Mouse (Mus musculus) midbrain, embryonic 12.5 days (tissue): ENCODE measurements around the gene Agxt2. TPM values are rescaled to one million over a fixed set of nuclear protein-coding genes. Genes with fewer than 3 reads are reported as not detected.
A peak's percentile ranks its signal among the peaks of the same experiment; 100 is the strongest.

Experiments
- ATAC-seq: fragments of 200-750 bp; cut with Nextera tagmentation; 2 replicates; pipeline ENCODE4 v1.8.0; 2017; ENCODE audit warnings: low read depth, moderate TSS enrichment, moderate library complexity; ENCODE audit not compliant: low FRiP score
- H3K27ac ChIP-seq: fragments of 300-500 bp; sonication (generic); replicated peaks from 2 replicates; pipeline ENCODE4 v1.5.1; 2016; ENCODE audit warnings: mild to moderate bottlenecking
- H3K27me3 ChIP-seq: fragments of 300-500 bp; sonication (generic); 2 replicates; pipeline ENCODE4 v1.6.1; 2016; ENCODE audit warnings: mild to moderate bottlenecking
- H3K36me3 ChIP-seq: fragments of 300-500 bp; sonication (generic); 2 replicates; pipeline ENCODE4 v1.6.1; 2016
- H3K4me1 ChIP-seq: fragments of 300-500 bp; sonication (generic); 2 replicates; pipeline ENCODE4 v1.6.1; 2016
- H3K4me2 ChIP-seq: fragments of 300-500 bp; sonication (generic); replicated peaks from 2 replicates; pipeline ENCODE4 v1.6.1; 2016; ENCODE audit warnings: mild to moderate bottlenecking, moderate library complexity
- H3K4me3 ChIP-seq: fragments of 300-500 bp; sonication (generic); 2 replicates; pipeline ENCODE4 v1.5.1; 2016; ENCODE audit warnings: mild to moderate bottlenecking
- H3K9ac ChIP-seq: fragments of 300-500 bp; sonication (generic); replicated peaks from 2 replicates; pipeline ENCODE4 v1.6.1; 2016; ENCODE audit warnings: mild to moderate bottlenecking, moderate library complexity
- H3K9me3 ChIP-seq: fragments of 300-500 bp; sonication (generic); 2 replicates; pipeline ENCODE4 v1.6.1; 2016; ENCODE audit warnings: mild to moderate bottlenecking
- WGBS: fragments of 180-500 bp; shearing (Covaris S2); methylation state at CpG from one replicate; pipeline ENCODE4 v1.1.7; 2016; 5-methylcytosine and 5-hydroxymethylcytosine counted together
- polyA plus RNA-seq: library from polyadenylated mRNA; unstranded; fragments of >200 nt; fragmentation: Nextera tagmentation; extraction: Ambion mirVana; gene quantifications from 2 replicates; pipeline ENCODE4 v1.2.1, GENCODE M21; 2016

Agxt2 gene
- not detected in 2 replicates for polyA plus RNA-seq

- no peak within 1 kb of the TSS for H3K4me2 ChIP-seq
- no peaks in the 10 kb centered on the region for H3K27me3 ChIP-seq
- ATAC-seq = no peak
- H3K9me3 ChIP-seq = no peaks in the 10 kb centered on the region
- no peak within 1 kb of the TSS for H3K4me3 ChIP-seq
- 86% methylated on average over 9 of the region's 9 CpGs for whole genome bisulfite sequencing
- H3K4me1 ChIP-seq = no peaks in the 10 kb centered on the region
- no peak within 1 kb of the TSS for H3K9ac ChIP-seq
- H3K36me3 ChIP-seq = no peaks in the 10 kb centered on the region
- no peak within 1 kb of the TSS for H3K27ac ChIP-seq
Observed at GRCm38 (mm10) chr15:10358039-10358948, at the start of gene Agxt2. Gene Agxt2, plus strand, starts transcription at chr15:10358532.

DNA sequence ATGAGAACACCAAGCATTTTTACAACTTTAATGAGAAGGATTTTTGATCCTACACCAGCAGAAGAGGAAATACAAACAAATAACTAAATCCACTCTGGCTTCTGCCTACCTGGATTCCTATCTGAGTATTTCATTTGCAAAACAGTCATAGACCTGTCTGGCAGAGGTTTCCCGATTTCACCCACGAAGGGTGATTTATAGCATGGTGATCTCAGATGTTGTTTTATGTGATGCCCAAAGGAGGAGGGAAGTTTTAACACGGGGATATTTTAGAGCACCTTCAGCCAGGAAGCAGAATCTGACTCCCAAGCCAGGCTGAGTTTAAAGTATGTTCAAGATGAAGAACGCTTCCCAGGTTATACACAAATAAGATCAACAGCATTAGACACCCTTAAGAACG is 46.5 kb upstream of the Agxt2 start:
- Histone ChIP-seq H3K36me3 (no peaks in the 10 kb centered on the region), H3K4me1 (no peaks in the 10 kb centered on the region), H3K27ac (no peak overlapping the region), H3K4me3 (no peak overlapping the region), H3K4me2 (no peak overlapping the region), H3K27me3 (no peaks in the 10 kb centered on the region), H3K9ac (no peak overlapping the region), H3K9me3 (no peaks in the 10 kb centered on the region)
- no peak for ATAC-seq
- WGBS = 87% methylated on average over 5 of the region's 5 CpGs

- Histone ChIP-seq H3K4me3 (no peak overlapping the region), H3K36me3 (no peaks in the 10 kb centered on the region), H3K4me1 (no peaks in the 10 kb centered on the region), H3K27ac (no peak overlapping the region), H3K4me2 (no peak overlapping the region), H3K9me3 (no peaks in the 10 kb centered on the region), H3K27me3 (no peaks in the 10 kb centered on the region), H3K9ac (no peak overlapping the region)
- ATAC-seq = peak; percentile 60; the same call in 1 of the 2 replicates
- 59% methylated on average over 7 of the region's 7 CpGs for WGBS
Observed at GRCm38 (mm10) chr15:10313522-10314455, 44.5 kb upstream of the Agxt2 start.

- H3K27ac ChIP-seq = no peak within 1 kb of the TSS
- H3K9ac ChIP-seq = no peak within 1 kb of the TSS
- no peak within 1 kb of the TSS for H3K4me3 ChIP-seq
- no peaks in the 10 kb centered on the region for H3K36me3 ChIP-seq
- H3K27me3 ChIP-seq = no peaks in the 10 kb centered on the region
- 83% methylated on average over 2 of the region's 2 CpGs for WGBS
- no peaks in the 10 kb centered on the region for H3K9me3 ChIP-seq
- no peak for ATAC-seq
- H3K4me2 ChIP-seq = no peak within 1 kb of the TSS
- no peaks in the 10 kb centered on the region for H3K4me1 ChIP-seq
Observed at GRCm38 (mm10) chr15:10325080-10325479, 33.3 kb upstream of the Agxt2 start, which contains the start of gene Gm21973. Gene Gm21973, plus strand, starts transcription at chr15:10325380.

DNA sequence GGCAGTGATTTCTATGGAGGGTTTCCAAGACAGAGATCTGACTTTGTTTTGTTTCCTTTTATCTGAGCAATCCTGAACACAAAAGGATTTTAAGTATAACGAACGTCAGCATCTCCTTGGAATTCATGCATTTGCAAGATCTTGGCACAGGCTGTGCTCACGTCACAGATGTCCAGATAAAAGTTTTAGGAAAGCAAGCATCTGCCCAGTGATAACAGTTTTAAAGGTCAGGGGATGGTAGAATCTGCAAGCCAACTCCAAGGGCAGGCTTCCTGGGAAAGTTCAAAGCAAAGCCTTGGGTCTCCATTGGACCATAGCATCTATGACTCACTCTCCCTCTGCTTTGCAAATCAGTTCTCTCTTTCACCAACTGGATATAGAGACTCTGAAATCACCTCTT is 27.7 kb upstream of the Agxt2 start:
- Histone ChIP-seq H3K36me3 (no peaks in the 10 kb centered on the region), H3K4me1 (no peaks in the 10 kb centered on the region), H3K27me3 (no peaks in the 10 kb centered on the region), H3K27ac (no peak overlapping the region), H3K4me2 (no peak overlapping the region), H3K9ac (no peak overlapping the region), H3K9me3 (no peaks in the 10 kb centered on the region), H3K4me3 (no peak overlapping the region)
- WGBS = 80% methylated on average over 3 of the region's 3 CpGs
- no peak for ATAC-seq

DNA sequence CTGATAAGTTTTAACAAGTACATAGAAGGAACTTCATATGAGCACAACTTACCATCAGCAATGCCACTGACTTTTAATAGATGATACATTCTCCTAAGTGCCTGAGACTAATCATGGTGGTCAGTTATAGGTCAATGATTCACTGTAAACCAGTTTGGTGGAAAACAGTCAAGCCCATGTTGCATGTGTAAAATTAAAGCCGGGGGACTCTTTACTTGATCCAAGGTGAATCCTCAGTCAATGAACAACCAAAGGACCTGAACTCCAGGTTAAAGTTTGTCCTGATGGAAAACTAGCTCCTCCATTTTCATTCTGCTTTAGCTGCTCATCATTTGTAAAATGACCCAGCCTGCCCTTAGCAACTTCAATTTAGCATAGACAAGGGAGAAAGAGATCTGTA is 25.8 kb upstream of the Agxt2 start:
- Histone ChIP-seq H3K9me3 (no peaks in the 10 kb centered on the region), H3K36me3 (no peaks in the 10 kb centered on the region), H3K4me1 (no peaks in the 10 kb centered on the region), H3K4me3 (no peak overlapping the region), H3K27ac (no peak overlapping the region), H3K27me3 (no peaks in the 10 kb centered on the region), H3K9ac (no peak overlapping the region), H3K4me2 (no peak overlapping the region)
- 94% methylated on average over 1 of the region's 1 CpGs for WGBS
- ATAC-seq = no peak

GRCm38 (mm10) chr15:10338606-10339005 is 19.7 kb upstream of the Agxt2 start:
- no peak overlapping the region for H3K9ac ChIP-seq
- H3K9me3 ChIP-seq = no peaks in the 10 kb centered on the region
- H3K4me3 ChIP-seq = no peak overlapping the region
- H3K4me1 ChIP-seq = no peaks in the 10 kb centered on the region
- no peak overlapping the region for H3K27ac ChIP-seq
- no peak for ATAC-seq
- WGBS = 83% methylated on average over 3 of the region's 3 CpGs
- no peak overlapping the region for H3K4me2 ChIP-seq
- H3K27me3 ChIP-seq = no peaks in the 10 kb centered on the region
- H3K36me3 ChIP-seq = no peaks in the 10 kb centered on the region

- no peak for ATAC-seq
- H3K4me1 ChIP-seq = no peaks in the 10 kb centered on the region
- no peaks in the 10 kb centered on the region for H3K36me3 ChIP-seq
- no peak overlapping the region for H3K4me3 ChIP-seq
- H3K27me3 ChIP-seq = no peaks in the 10 kb centered on the region
- H3K9ac ChIP-seq = no peak overlapping the region
- no peak overlapping the region for H3K27ac ChIP-seq
- H3K4me2 ChIP-seq = no peak overlapping the region
- WGBS = 91% methylated on average over 6 of the region's 6 CpGs
- H3K9me3 ChIP-seq = no peaks in the 10 kb centered on the region
Observed at GRCm38 (mm10) chr15:10347044-10347443, 11.3 kb upstream of the Agxt2 start.

- 94% methylated on average over 2 of the region's 2 CpGs for WGBS
- Histone ChIP-seq H3K4me3 (no peak overlapping the region), H3K9me3 (no peaks in the 10 kb centered on the region), H3K4me1 (no peaks in the 10 kb centered on the region), H3K27me3 (no peaks in the 10 kb centered on the region), H3K9ac (no peak overlapping the region), H3K4me2 (no peak overlapping the region), H3K36me3 (no peaks in the 10 kb centered on the region), H3K27ac (no peak overlapping the region)
- ATAC-seq = no peak
Observed at GRCm38 (mm10) chr15:10366331-10366730, 8.0 kb downstream of the Agxt2 start.

GRCm38 (mm10) chr15:10375404-10375803 is 17.1 kb downstream of the Agxt2 start:
- no peak overlapping the region for H3K9ac ChIP-seq
- H3K27me3 ChIP-seq = no peaks in the 10 kb centered on the region
- H3K27ac ChIP-seq = no peak overlapping the region
- H3K4me1 ChIP-seq = no peaks in the 10 kb centered on the region
- no peaks in the 10 kb centered on the region for H3K36me3 ChIP-seq
- ATAC-seq = no peak
- H3K4me3 ChIP-seq = no peak overlapping the region
- H3K4me2 ChIP-seq = no peak overlapping the region
- no peaks in the 10 kb centered on the region for H3K9me3 ChIP-seq
- 81% methylated on average over 3 of the region's 3 CpGs for WGBS

GRCm38 (mm10) chr15:10378338-10378959 is 20.1 kb downstream of the Agxt2 start:
- Histone ChIP-seq H3K4me3 (no peak overlapping the region), H3K27ac (no peak overlapping the region), H3K4me2 (no peak overlapping the region), H3K9ac (no peak overlapping the region), H3K36me3 (no peaks in the 10 kb centered on the region), H3K4me1 (no peaks in the 10 kb centered on the region), H3K9me3 (no peaks in the 10 kb centered on the region), H3K27me3 (no peaks in the 10 kb centered on the region)
- no peak for ATAC-seq
- 84% methylated on average over 4 of the region's 4 CpGs for WGBS
